Mouse (Mus musculus) CD4-positive helper T cell, adult 2 months (primary cell): ENCODE results near the gene Vmn2r104.

Experiments used
- DNase-seq: peaks from one replicate; pipeline ENCODE4 v3.0.0-alpha.2; 2012; ENCODE audit warnings: low read depth, missing footprints, low spot score

Gene Vmn2r104

GRCm38 (mm10) chr17:20048236-20048635, at the start of gene Vmn2r104:
Gene Vmn2r104 (minus strand): TSS chr17:20048336.
- no peak for DNase-seq

GRCm38 (mm10) chr17:20074090-20074489, 26.0 kb upstream of the Vmn2r104 start:
- DNase-seq = no peak

GRCm38 (mm10) chr17:20071656-20072396, 23.7 kb upstream of the Vmn2r104 start:
- DNase-seq = no peak
